Mouse (Mus musculus) embryonic stem cell, embryonic (primary cell): Measurements from ENCODE around the gene Dcakd.

Source experiments
- CTCF ChIA-PET, 4 experiments: fragments of 300-600 bp in 2 of 4; fragments of 350-600 bp in 2 of 4; sonication (Branson Sonifier 250); formaldehyde crosslinking; loops; one replicate each; lab custom pipeline; 2022; ENCODE audit warnings: inconsistent platforms in 2 of 4; lab: Charles Lee
- POLR2A ChIA-PET, 4 experiments: fragments of 300-600 bp in 2 of 4; fragments of 350-600 bp in 2 of 4; sonication (Branson Sonifier 250); formaldehyde crosslinking; loops; one replicate each; lab custom pipeline; 2022; ENCODE audit warnings: antibody characterized with exemption in 4 of 4, inconsistent platforms in 1 of 4; lab: Charles Lee

Dcakd gene

GRCm38 (mm10) chr11:103005254-103005981 lies 22.7 kb downstream of the Dcakd start:
- CTCF ChIA-PET: interaction anchor here in 3 of 4 experiments (0.7 to 1.1 kb wide), 3 partner anchors 15 to 232 kb away, joined by 3 read pairs; no protein-coding TSS in a partner anchor

GRCm38 (mm10) chr11:103004852-103005251 lies 23.3 kb downstream of the Dcakd start:
- POLR2A ChIA-PET: interaction anchor here in 2 of 4 experiments (0.8 to 2.4 kb wide), 6 partner anchors 9 to 129 kb away, joined by 3 to 9 read pairs (median 6); partner anchors contain the start of genes Dcakd (in 1 of the 2), Kif18b (in 1 of the 2) and Nmt1 (in 1 of the 2)
- CTCF ChIA-PET: interaction anchor here in 3 of 4 experiments (0.7 to 1.1 kb wide), 3 partner anchors 16 to 231 kb away, joined by 3 read pairs; no protein-coding TSS in a partner anchor

More at GRCm38 (mm10) chr11:103005254-103005981, 22.7 kb downstream of the Dcakd start:
- POLR2A ChIA-PET: interaction anchor here in 2 of 4 experiments (0.8 to 2.4 kb wide), 8 partner anchors 10 to 130 kb away, joined by 3 to 9 read pairs (median 5); partner anchors contain the start of genes Dcakd (in 1 of the 2), Hexim2 (in 1 of the 2), Kif18b (in 1 of the 2) and Nmt1 (in 1 of the 2)

GRCm38 (mm10) chr11:103003210-103003609 lies 24.9 kb downstream of the Dcakd start:
- ChIA-PET CTCF (interaction anchor here (0.9 to 2.5 kb wide), 11 partner anchors 9 to 228 kb away, joined by 3 to 10 read pairs (median 3); no protein-coding TSS in a partner anchor), POLR2A (interaction anchor here in 2 of 4 experiments (0.7 to 2.4 kb wide), 19 partner anchors 8 to 241 kb away, joined by 3 to 11 read pairs (median 4); partner anchors contain the start of genes Dcakd (in 2 of the 2), Kif18b (in 2 of the 2), Gjc1 (in 1 of the 2) and Hexim1 (in 1 of the 2))

GRCm38 (mm10) chr11:103001063-103001462 lies 27.1 kb downstream of the Dcakd start:
- POLR2A ChIA-PET: interaction anchor here in 2 of 4 experiments (1.0 to 2.0 kb wide), 4 partner anchors 9 to 227 kb away, joined by 3 to 4 read pairs (median 4); no protein-coding TSS in a partner anchor
- CTCF ChIA-PET: interaction anchor here in 1 of 4 experiments (1.7 to 2.7 kb wide), 2 partner anchors 8 to 9 kb away, joined by 4 to 11 read pairs; no protein-coding TSS in a partner anchor

DNA sequence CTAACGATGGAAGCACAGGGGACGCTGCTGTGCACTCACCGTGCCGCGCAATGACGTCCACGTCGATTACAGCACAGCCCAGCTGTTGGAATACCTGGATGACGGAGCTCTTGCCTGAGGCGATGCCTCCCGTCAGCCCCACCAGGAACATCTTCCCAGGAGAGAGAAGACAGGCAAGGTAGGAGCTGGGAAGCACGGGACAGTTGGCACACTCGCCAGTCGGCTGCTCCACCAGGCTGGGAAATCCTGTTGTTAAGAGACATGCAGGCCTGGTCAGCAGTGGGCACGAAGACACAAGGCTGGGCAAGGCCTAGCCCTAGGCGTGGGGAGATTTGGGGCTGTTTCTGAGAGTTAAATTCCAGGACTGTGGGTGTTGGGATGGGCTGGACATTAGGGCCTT lies 28.0 kb downstream of the Dcakd start:
- ChIA-PET POLR2A (interaction anchor here in 2 of 4 experiments (1.0 to 2.3 kb wide), 9 partner anchors 8 to 226 kb away, joined by 3 to 10 read pairs (median 4); partner anchors contain the start of gene Hexim1 (in 1 of the 2)), CTCF (interaction anchor here in 3 of 4 experiments (0.6 to 3.3 kb wide), 5 partner anchors 8 to 1934 kb away, joined by 3 to 12 read pairs (median 6); no protein-coding TSS in a partner anchor)

DNA sequence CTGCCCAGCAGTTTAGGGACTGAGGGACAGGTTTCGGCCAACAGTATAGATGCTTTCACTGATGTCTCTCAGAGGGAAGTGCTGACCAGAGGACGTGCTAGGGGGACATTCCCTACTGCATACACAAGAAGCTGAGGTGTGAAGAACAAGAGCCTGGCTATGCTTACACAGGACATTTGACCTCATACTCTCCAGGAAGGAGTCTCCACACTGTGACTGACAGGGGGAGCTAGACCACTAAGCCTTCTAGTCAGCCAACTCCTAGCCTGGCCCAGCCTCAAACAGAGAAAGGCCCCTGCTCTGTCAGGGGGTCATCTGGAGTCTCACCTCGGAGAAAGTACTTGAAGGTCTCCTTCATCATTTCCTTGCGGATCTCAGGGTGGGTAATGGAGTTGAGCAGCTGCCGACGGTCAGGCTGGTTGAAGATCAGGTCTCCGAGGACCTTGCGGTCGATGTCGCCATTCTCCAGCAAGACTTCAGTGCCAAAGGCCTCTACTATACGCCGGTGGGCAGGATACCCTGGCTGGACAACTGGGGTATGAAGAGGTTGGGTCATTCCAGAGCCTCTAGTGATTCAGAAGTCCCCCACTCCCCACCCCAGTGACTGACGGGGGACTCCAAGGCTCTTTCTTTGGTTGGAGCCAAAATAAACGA lies 28.7 kb downstream of the Dcakd start:
- ChIA-PET POLR2A (interaction anchor here in 2 of 4 experiments (0.7 to 2.3 kb wide), 17 partner anchors 8 to 1505 kb away, joined by 3 to 11 read pairs (median 4); partner anchors contain the start of genes Kif18b (in 2 of the 2) and Hexim1 (in 1 of the 2)), CTCF (interaction anchor here (0.6 to 3.3 kb wide), 13 partner anchors 8 to 1933 kb away, joined by 3 to 12 read pairs (median 4); partner anchors contain the start of gene Kif18b (in 1 of the 4))

- ChIA-PET CTCF (interaction anchor here (0.5 to 3.3 kb wide), 16 partner anchors 9 to 245 kb away, joined by 3 to 12 read pairs (median 4); partner anchors contain the start of genes Kif18b (in 2 of the 4) and C1ql1 (in 1 of the 4)), POLR2A (interaction anchor here in 3 of 4 experiments (0.7 to 2.3 kb wide), 15 partner anchors 8 to 1505 kb away, joined by 3 to 11 read pairs (median 4); partner anchors contain the start of genes Kif18b (in 2 of the 3) and Hexim1 (in 1 of the 3))
Observed at GRCm38 (mm10) chr11:102998577-102999316, 29.4 kb downstream of the Dcakd start.

DNA sequence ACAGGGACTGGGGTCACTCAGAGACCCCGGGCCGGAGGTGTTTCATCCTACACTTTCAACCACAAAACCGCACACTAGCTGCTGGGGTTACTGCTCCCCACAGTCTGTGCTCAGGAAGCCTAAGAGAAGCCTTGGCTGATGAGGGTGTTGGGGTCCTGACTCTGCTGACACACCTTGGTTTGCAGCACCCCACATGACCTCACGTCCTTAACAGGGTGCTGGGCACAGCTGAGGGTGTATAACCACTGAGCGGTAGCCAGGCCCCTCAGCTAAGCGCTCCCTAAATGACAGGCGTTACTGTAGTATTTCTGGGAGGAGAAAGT lies 29.9 kb downstream of the Dcakd start:
- CTCF ChIA-PET: interaction anchor here (0.5 to 3.3 kb wide), 12 partner anchors 11 to 244 kb away, joined by 3 to 12 read pairs (median 3); partner anchors contain the start of genes Kif18b (in 2 of the 4), C1ql1 (in 1 of the 4) and Hexim1 (in 1 of the 4)
- POLR2A ChIA-PET: interaction anchor here in 3 of 4 experiments (0.6 to 2.3 kb wide), 13 partner anchors 8 to 138 kb away, joined by 3 to 11 read pairs (median 4); partner anchors contain the start of genes Hexim1 (in 1 of the 3) and Kif18b (in 1 of the 3)

DNA sequence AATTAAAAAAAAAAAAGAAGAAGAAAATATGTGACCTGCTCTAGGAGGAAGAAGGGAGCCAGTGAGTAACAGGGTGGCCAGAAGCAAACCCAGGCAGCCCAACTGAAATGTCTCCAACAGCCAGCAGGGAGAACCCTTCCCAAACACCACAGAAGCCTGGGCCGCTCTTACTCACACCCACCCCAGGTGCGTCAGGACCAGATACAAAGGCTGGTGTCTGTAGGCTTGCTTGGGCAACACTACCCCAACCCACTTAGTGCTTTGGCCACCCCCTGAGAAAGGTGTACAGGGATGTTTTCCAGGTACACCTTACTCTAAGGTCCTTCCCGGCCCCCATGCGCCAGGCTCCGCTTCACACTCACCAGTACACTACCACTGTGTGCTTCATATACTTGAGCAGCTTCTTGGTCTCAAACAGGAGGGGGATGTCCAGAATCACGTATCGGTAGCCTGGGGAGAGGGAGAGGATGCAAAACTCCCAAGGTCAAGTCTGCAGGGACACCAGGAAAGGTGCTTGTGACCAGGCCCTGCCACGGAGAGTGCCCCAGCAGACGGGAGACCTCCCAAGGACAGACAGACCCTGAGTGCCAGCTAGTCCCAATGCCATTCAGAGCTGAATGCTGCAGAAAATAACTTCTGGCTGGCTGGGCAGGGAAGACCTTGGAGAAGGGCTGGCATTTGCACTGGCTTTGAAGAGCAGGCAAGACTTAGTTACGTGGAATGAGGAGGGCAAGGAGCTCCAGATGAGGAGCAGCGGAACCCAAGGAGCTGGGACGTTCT lies 31.0 kb downstream of the Dcakd start:
- ChIA-PET CTCF (interaction anchor here in 3 of 4 experiments (0.5 to 3.3 kb wide), 7 partner anchors 11 to 223 kb away, joined by 3 to 12 read pairs (median 3); partner anchors contain the start of gene Hexim1 (in 1 of the 3)), POLR2A (interaction anchor here in 2 of 4 experiments (0.6 to 1.7 kb wide), 4 partner anchors 68 to 139 kb away, joined by 3 to 4 read pairs (median 4); no protein-coding TSS in a partner anchor)

DNA sequence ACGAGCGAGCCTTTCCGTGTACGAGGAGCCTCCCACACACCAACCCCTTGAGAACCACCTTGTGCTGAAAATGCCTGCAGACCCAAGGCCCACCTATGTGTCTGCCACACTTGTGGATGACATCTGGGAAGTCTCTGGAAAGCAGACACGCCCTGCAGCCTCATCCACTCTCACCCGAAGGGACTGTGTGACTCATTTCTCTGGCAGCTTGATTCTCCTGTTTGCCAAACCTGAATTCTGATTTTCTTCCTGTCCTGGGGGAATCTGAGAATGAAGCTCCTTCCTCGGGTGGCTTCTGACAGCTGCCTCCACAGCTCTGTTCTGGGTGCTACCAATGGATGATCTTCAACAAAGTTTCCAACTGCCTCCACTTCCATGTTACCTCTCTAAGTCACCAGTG lies 31.7 kb downstream of the Dcakd start:
- ChIA-PET POLR2A (interaction anchor here in 2 of 4 experiments (0.5 to 6.2 kb wide), 7 partner anchors 9 to 1833 kb away, joined by 3 to 28 read pairs (median 3); partner anchors contain the start of genes Kif18b (in 2 of the 2), Ccdc103 (in 1 of the 2), Eftud2 (in 1 of the 2) and Hexim1 (in 1 of the 2)), CTCF (interaction anchor here in 3 of 4 experiments (0.9 to 2.4 kb wide), 6 partner anchors 12 to 222 kb away, joined by 3 to 9 read pairs (median 4); no protein-coding TSS in a partner anchor)

- ChIA-PET POLR2A (interaction anchor here in 2 of 4 experiments (0.8 to 6.2 kb wide), 11 partner anchors 8 to 121 kb away, joined by 3 to 28 read pairs (median 4); partner anchors contain the start of genes Ccdc103 (in 1 of the 2), Eftud2 (in 1 of the 2), Hexim1 (in 1 of the 2) and Kif18b (in 1 of the 2)), CTCF (interaction anchor here (0.6 to 4.1 kb wide), 12 partner anchors 8 to 221 kb away, joined by 3 to 21 read pairs (median 4); no protein-coding TSS in a partner anchor)
Observed at GRCm38 (mm10) chr11:102994952-102995351, 33.2 kb downstream of the Dcakd start.

DNA sequence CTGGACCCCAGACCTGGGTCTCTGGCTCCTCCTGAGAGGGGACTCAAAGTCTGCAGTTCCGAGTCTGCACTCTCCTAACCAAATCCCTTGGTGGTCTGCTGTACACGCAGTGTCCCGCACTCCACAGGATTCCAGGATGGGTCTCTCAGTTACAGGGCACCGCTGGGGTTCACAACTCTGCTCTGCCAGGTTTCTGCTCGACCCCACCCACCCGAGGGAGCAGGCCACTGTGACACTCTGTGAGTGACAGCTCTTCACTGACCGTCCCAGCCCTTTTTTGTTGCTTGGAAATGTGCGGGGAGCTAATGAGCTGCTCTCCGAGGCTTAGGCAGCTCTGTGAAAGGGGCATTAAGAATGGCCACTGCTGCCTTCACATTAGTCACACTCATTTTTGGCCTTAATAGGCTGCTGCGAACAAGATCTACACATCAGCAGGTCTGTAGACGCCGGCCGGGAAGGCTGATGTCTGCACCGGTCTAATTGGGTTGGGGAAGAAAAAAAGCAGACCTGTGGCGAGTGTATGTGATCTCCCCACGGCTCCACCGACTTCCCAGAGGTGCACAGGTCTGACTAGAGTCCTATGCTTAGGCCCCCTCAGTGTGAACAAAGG lies 34.6 kb downstream of the Dcakd start:
- POLR2A ChIA-PET: interaction anchor here in 1 of 4 experiments (0.7 to 6.2 kb wide), 9 partner anchors 10 to 118 kb away, joined by 3 to 28 read pairs (median 4); partner anchors contain the start of gene Kif18b
- CTCF ChIA-PET: interaction anchor here (0.5 to 4.1 kb wide), 12 partner anchors 9 to 301 kb away, joined by 3 to 21 read pairs (median 5); partner anchors contain the start of genes Gfap (in 1 of the 4) and Kif18b (in 1 of the 4)

- CTCF ChIA-PET: interaction anchor here in 3 of 4 experiments (0.5 to 4.1 kb wide), 14 partner anchors 9 to 254 kb away, joined by 3 to 21 read pairs (median 4); partner anchors contain the start of gene Gfap (in 1 of the 3)
- POLR2A ChIA-PET: interaction anchor here in 1 of 4 experiments (0.5 to 6.2 kb wide), 11 partner anchors 10 to 219 kb away, joined by 3 to 28 read pairs (median 4); partner anchors contain the start of genes Dcakd, Kif18b and Nmt1
Observed at GRCm38 (mm10) chr11:102992940-102993339, 35.2 kb downstream of the Dcakd start.

DNA sequence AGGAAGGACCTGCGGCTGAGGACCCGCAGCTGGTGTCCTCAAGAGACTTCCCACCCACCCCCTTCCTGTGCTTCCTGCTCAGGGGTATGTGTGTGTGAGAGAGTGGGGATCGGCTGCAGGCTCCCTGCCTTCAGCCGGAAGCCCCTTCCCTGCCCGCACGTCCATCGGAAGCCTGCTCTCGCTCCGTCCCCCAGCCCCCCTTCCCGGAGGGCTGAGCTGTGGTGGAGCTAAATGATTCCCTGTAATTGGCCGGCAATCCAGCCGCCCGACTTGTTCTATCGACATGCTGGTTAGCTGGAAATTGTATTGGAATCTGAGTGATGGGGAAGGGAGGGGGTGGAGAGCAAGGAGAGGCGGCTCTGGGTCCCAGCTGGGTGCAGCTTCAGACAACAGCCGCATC lies 36.5 kb downstream of the Dcakd start:
- POLR2A ChIA-PET: interaction anchor here in 3 of 4 experiments (0.7 to 6.2 kb wide), 10 partner anchors 9 to 218 kb away, joined by 3 to 28 read pairs (median 4); partner anchors contain the start of genes Kif18b (in 2 of the 3), Dcakd (in 1 of the 3) and Nmt1 (in 1 of the 3)
- CTCF ChIA-PET: interaction anchor here (0.6 to 4.1 kb wide), 15 partner anchors 8 to 218 kb away, joined by 3 to 21 read pairs (median 3); partner anchors contain the start of gene Kif18b (in 2 of the 4)
